In the genomic region with DNA sequence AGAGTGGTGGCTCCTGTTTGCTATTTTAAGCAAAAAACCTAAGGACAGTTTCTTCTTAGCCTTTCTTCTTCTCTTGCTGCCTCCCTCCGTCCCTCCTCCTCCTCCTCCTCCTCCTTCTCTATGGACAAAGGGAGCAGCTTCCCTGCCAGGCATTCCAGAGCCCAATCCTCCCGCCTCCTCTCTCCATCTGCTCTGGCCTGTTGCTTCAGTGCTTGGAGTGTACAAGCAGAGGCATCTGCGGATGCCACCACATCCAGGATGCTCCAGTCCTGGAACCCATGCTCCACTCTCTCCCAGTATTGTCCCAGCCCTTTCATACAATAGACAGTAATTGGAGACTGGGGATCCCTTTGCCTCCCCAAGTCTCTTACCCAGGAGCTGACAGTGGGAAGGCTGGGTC, we compare ENCODE assay signal across 8 mouse cellular contexts. TPM values are rescaled to one million over a fixed set of nuclear protein-coding genes. Genes with fewer than 3 reads are reported as not detected.
DNase-seq lines count a peak whose midpoint lies in the region; ATAC-seq and TF ChIP-seq lines count a peak whose summit lies in the region.

No protein-coding gene starts in this region.

- H3K27ac ChIP-seq in embryonic fibroblast, embryonic 13.5 days (ENCODE audit: insufficient read depth, low read length) = no peak overlapping the region
- H3K27ac ChIP-seq in heart, embryonic 16.5 days (ENCODE audit: low read length) = no peak overlapping the region
- peak overlapping the region; percentile 95 for H3K27ac ChIP-seq in midbrain, embryonic 14.5 days (replicated peaks; ENCODE audit: low read depth, low read length)

- WGBS in lung, adult 2 months = 45% methylated on average over 3 of the region's 3 CpGs
- WGBS in heart, embryonic 16.5 days = 23% methylated on average over 3 of the region's 3 CpGs
- 0% methylated on average over 3 of the region's 3 CpGs for WGBS in midbrain, embryonic 14.5 days

- peak overlapping the region; percentile 50 for H3K9ac ChIP-seq in heart, embryonic 16.5 days (ENCODE audit: low read length)
- peak overlapping the region; percentile 97 for H3K9ac ChIP-seq in midbrain, embryonic 14.5 days (replicated peaks; ENCODE audit: low read length)

- DNase-seq in lung, adult 2 months = no peak
- no peak for DNase-seq in lung, postnatal 25 days (ENCODE audit: low spot score)
- peak; percentile 72 to 84 for DNase-seq in left cerebral cortex, postnatal 14 days (ENCODE audit: low spot score in 2 of 2)
- peak; percentile 75 for DNase-seq in midbrain, embryonic 14.5 days
- DNase-seq in spleen, postnatal 36 days (ENCODE audit: low spot score in 2 of 2) = no peak
- DNase-seq in spleen, adult 18-20 months = no peak

- H3K4me3 ChIP-seq in lung, adult 2 months (replicated peaks; ENCODE audit: extremely low read depth, low read depth, low read length) = peak overlapping the region; percentile 29
- peak overlapping the region; percentile 45 for H3K4me3 ChIP-seq in embryonic fibroblast, embryonic 13.5 days (ENCODE audit: insufficient read depth, low read length)
- peak overlapping the region; percentile 68 for H3K4me3 ChIP-seq in heart, embryonic 16.5 days (ENCODE audit: low read length)
- H3K4me3 ChIP-seq in midbrain, embryonic 14.5 days (replicated peaks; ENCODE audit: low read depth, low read length) = peak overlapping the region; percentile 93

- H3K4me2 ChIP-seq in heart, embryonic 16.5 days (ENCODE audit: low read depth, low read length) = peak overlapping the region; percentile 98
- peak overlapping the region; percentile 68 for H3K4me2 ChIP-seq in midbrain, embryonic 14.5 days (ENCODE audit: low read length)

- TF ChIP-seq CTCF in lung, adult 2 months (IDR thresholded peaks at IDR 0.05; ENCODE audit: insufficient read depth, low read length) = no peak
- TF ChIP-seq CTCF in embryonic fibroblast, embryonic 13.5 days (IDR thresholded peaks at IDR 0.05; ENCODE audit: borderline replicate concordance, insufficient read depth, low read length) = no peak

- peaks cover 15% of the 10 kb centered on the region for H3K27me3 ChIP-seq in heart, embryonic 16.5 days (ENCODE audit: control insufficient read depth, insufficient read depth, low read length)
- no peaks in the 10 kb centered on the region for H3K27me3 ChIP-seq in midbrain, embryonic 14.5 days (ENCODE audit: control insufficient read depth, insufficient read depth, low read length)

- no peaks in the 10 kb centered on the region; the same call in 1 of the 2 replicates for H3K4me1 ChIP-seq in lung, adult 2 months (ENCODE audit: control insufficient read depth, insufficient read depth, low read length)
- H3K4me1 ChIP-seq in embryonic fibroblast, embryonic 13.5 days (ENCODE audit: control insufficient read depth, insufficient read depth, low read length) = peaks cover 5% of the 10 kb centered on the region; the same call in 1 of the 2 replicates
- peaks cover 6% of the 10 kb centered on the region for H3K4me1 ChIP-seq in heart, embryonic 16.5 days (ENCODE audit: control insufficient read depth, insufficient read depth, low read length)
- H3K4me1 ChIP-seq in midbrain, embryonic 14.5 days (ENCODE audit: control insufficient read depth, insufficient read depth, low read length) = peaks cover 25% of the 10 kb centered on the region

- no peak for ATAC-seq in heart, embryonic 16.5 days (replicated peaks; ENCODE audit: extremely low read depth, insufficient read depth, low FRiP score)
- peak; percentile 19; the same call in 1 of the 2 replicates for ATAC-seq in midbrain, embryonic 14.5 days (ENCODE audit: low FRiP score, low TSS enrichment)

- TF ChIP-seq POLR2A in lung, adult 2 months (IDR thresholded peaks at IDR 0.05; ENCODE audit: borderline replicate concordance, extremely low read depth, low read depth, low read length) = no peak
- TF ChIP-seq POLR2A in embryonic fibroblast, embryonic 13.5 days (IDR thresholded peaks at IDR 0.05; ENCODE audit: low read depth, low read length) = peak; percentile 21; the same call in 1 of the 2 replicates

- intact Hi-C loops in left cerebral cortex, postnatal 14 days (cut with DNase I) = loop anchor here (5.0 kb wide), 3 partner anchors 33 to 488 kb away; no protein-coding TSS in a partner anchor

- no peaks in the 10 kb centered on the region for H3K36me3 ChIP-seq in heart, embryonic 16.5 days (ENCODE audit: control insufficient read depth, insufficient read depth)
- 0 out of 2 replicates have a peak, but pooled peaks cover 4% of the 10 kb centered on the region for H3K36me3 ChIP-seq in midbrain, embryonic 14.5 days (ENCODE audit: control insufficient read depth, insufficient read depth, low read length)

- no peaks in the 10 kb centered on the region for H3K9me3 ChIP-seq in heart, embryonic 16.5 days (replicated peaks; ENCODE audit: control insufficient read depth, low read length)
- no peaks in the 10 kb centered on the region for H3K9me3 ChIP-seq in midbrain, embryonic 14.5 days (ENCODE audit: control insufficient read depth, low read length)

RNA-seq across cellular contexts. Expression of gene Dtx4, which starts 1.1 kb away (rescaled TPM):
- polyA plus RNA-seq in lung, adult 2 months (2012; rRNA removed) = 10.3 and 13.8 TPM in 2 replicates
- 6.2 and 10.4 TPM in 2 replicates for polyA plus RNA-seq in embryonic fibroblast, embryonic 13.5 days (2011; ENCODE audit: insufficient read length, low read depth, missing spikeins)
- 2.6 and 3.2 TPM in 2 replicates for polyA plus RNA-seq in heart, embryonic 16.5 days (2015; fragmentation: Nextera tagmentation; extraction: Ambion mirVana)
- total RNA-seq in left cerebral cortex, postnatal 14 days (2021) = 10 to 100 TPM; 46.5 to 52.1 TPM
- polyA plus RNA-seq in midbrain, embryonic 14.5 days (2014; fragmentation: Nextera tagmentation; extraction: Ambion mirVana) = 35.7 and 46.0 TPM in 2 replicates

RNA-seq across cellular contexts. Expression of gene Mpeg1, which starts 39.5 kb away (rescaled TPM):
- polyA plus RNA-seq in lung, adult 2 months (2012; rRNA removed) = 22.2 and 35.3 TPM in 2 replicates
- 0.82 and 7.0 TPM in 2 replicates for polyA plus RNA-seq in embryonic fibroblast, embryonic 13.5 days (2011; ENCODE audit: insufficient read length, low read depth, missing spikeins)
- 0.37 and 0.41 TPM in 2 replicates for polyA plus RNA-seq in heart, embryonic 16.5 days (2015; fragmentation: Nextera tagmentation; extraction: Ambion mirVana)
- total RNA-seq in left cerebral cortex, postnatal 14 days (2021) = 1 to 10 TPM; 5.0 to 6.2 TPM
- polyA plus RNA-seq in midbrain, embryonic 14.5 days (2014; fragmentation: Nextera tagmentation; extraction: Ambion mirVana) = 1.00 and 1.1 TPM in 2 replicates

RNA-seq across cellular contexts. Expression of gene Fam111a, which starts 45.4 kb away (rescaled TPM):
- polyA plus RNA-seq in lung, adult 2 months (2012; rRNA removed) = 1.4 and 2.8 TPM in 2 replicates
- 50.9 and 56.0 TPM in 2 replicates for polyA plus RNA-seq in embryonic fibroblast, embryonic 13.5 days (2011; ENCODE audit: insufficient read length, low read depth, missing spikeins)
- polyA plus RNA-seq in heart, embryonic 16.5 days (2015; fragmentation: Nextera tagmentation; extraction: Ambion mirVana) = 15.2 and 20.5 TPM in 2 replicates
- total RNA-seq in left cerebral cortex, postnatal 14 days (2021) = 1 to 10 TPM; 1.9 to 2.7 TPM
- 4.5 and 8.3 TPM in 2 replicates for polyA plus RNA-seq in midbrain, embryonic 14.5 days (2014; fragmentation: Nextera tagmentation; extraction: Ambion mirVana)

Comparison
In these comparisons a context has a peak if more than half of its experiments do, and no peak if none do; other contexts are left out.
1. DNase-seq: peak in left cerebral cortex, postnatal 14 days (2 of 2) and midbrain, embryonic 14.5 days (single experiment); none in lung, adult 2 months (single experiment), lung, postnatal 25 days (single experiment), spleen, postnatal 36 days (0 of 2) and spleen, adult 18-20 months (0 of 2).
2. H3K4me3 ChIP-seq: peak in every context shown above with its lines; median percentile 93 in midbrain, embryonic 14.5 days; 68 in heart, embryonic 16.5 days; 45 in embryonic fibroblast, embryonic 13.5 days; 29 in lung, adult 2 months.